Mouse (Mus musculus) myocyte (in vitro differentiated cells): ENCODE data around the gene Slc13a3. TPM values are rescaled to one million over a fixed set of nuclear protein-coding genes. Genes with fewer than 3 reads are reported as not detected.

Experiments used
- H3K27me3 ChIP-seq: one replicate; pipeline ENCODE4 v1.6.1; 2011; ENCODE audit not compliant: control insufficient read depth, insufficient read depth, insufficient read length
- H3K36me3 ChIP-seq: one replicate; pipeline ENCODE4 v1.6.1; 2011; ENCODE audit not compliant: control insufficient read depth, insufficient read depth
- H3K4me2 ChIP-seq: one replicate; pipeline ENCODE4 v1.6.1; 2011; ENCODE audit warnings: low read depth, control low read depth
- H3K4me3 ChIP-seq: one replicate; pipeline ENCODE4 v1.5.1; 2011; ENCODE audit warnings: mild to moderate bottlenecking, control low read depth, moderate library complexity
- H3K79me2 ChIP-seq: one replicate; pipeline ENCODE4 v1.6.1; 2011; ENCODE audit not compliant: control insufficient read depth, insufficient read depth
- H3ac ChIP-seq: one replicate; pipeline ENCODE4 v1.6.1; 2011; ENCODE audit not compliant: control insufficient read depth, insufficient read length
- CEBPB ChIP-seq: IDR thresholded peaks from 2 replicates; pipeline ENCODE4 v1.6.1; 2011; ENCODE audit warnings: mild to moderate bottlenecking, moderate library complexity; ENCODE audit not compliant: poor library complexity, insufficient read depth, severe bottlenecking
- E2F4 ChIP-seq: IDR thresholded peaks from one replicate; pipeline ENCODE4 v1.6.1; 2011; ENCODE audit warnings: mild to moderate bottlenecking, control low read depth, moderate library complexity; ENCODE audit not compliant: insufficient read depth
- MAX ChIP-seq: IDR thresholded peaks from one replicate; pipeline ENCODE4 v1.6.1; 2011; ENCODE audit warnings: low read depth, mild to moderate bottlenecking, control low read depth
- MYOD1 ChIP-seq, 3 experiments: IDR thresholded peaks; one replicate each; pipeline ENCODE4 v1.6.1; 2011; ENCODE audit warnings: control low read depth in 2 of 3, low read depth in 2 of 3, mild to moderate bottlenecking in 2 of 3, moderate library complexity in 1 of 3; ENCODE audit not compliant: insufficient read length in 2 of 3, control insufficient read depth in 1 of 3
- MYOG ChIP-seq, 3 experiments: IDR thresholded peaks; one replicate each; pipeline ENCODE4 v1.6.1; 2011; ENCODE audit warnings: control low read depth in 2 of 3, low read depth in 2 of 3, mild to moderate bottlenecking in 2 of 3; ENCODE audit not compliant: insufficient read length in 2 of 3, control insufficient read depth in 1 of 3, insufficient read depth in 1 of 3
- POLR2A ChIP-seq: IDR thresholded peaks from one replicate; pipeline ENCODE4 v1.6.1; 2011; ENCODE audit warnings: low read depth, mild to moderate bottlenecking, control low read depth, moderate library complexity; ENCODE audit not compliant: insufficient read length
- POLR2AphosphoS2 ChIP-seq: IDR thresholded peaks from one replicate; pipeline ENCODE4 v1.6.1; 2011; ENCODE audit warnings: low read depth, control low read depth; ENCODE audit not compliant: insufficient read length
- REST ChIP-seq: IDR thresholded peaks from one replicate; pipeline ENCODE4 v1.6.1; 2011; ENCODE audit warnings: mild to moderate bottlenecking, control low read depth, moderate library complexity; ENCODE audit not compliant: insufficient read depth, insufficient read length
- SRF ChIP-seq: IDR thresholded peaks from one replicate; pipeline ENCODE4 v1.6.1; 2011; ENCODE audit warnings: low read depth; ENCODE audit not compliant: control insufficient read depth, insufficient read length
- TCF12 ChIP-seq: IDR thresholded peaks from one replicate; pipeline ENCODE4 v1.6.1; 2011; ENCODE audit warnings: mild to moderate bottlenecking, control low read depth; ENCODE audit not compliant: poor library complexity, insufficient read depth, severe bottlenecking
- TCF3 ChIP-seq: IDR thresholded peaks from one replicate; pipeline ENCODE4 v1.6.1; 2011; ENCODE audit warnings: low read depth, control low read depth; ENCODE audit not compliant: insufficient read length
- USF1 ChIP-seq: IDR thresholded peaks from one replicate; pipeline ENCODE4 v1.6.1; 2011; ENCODE audit warnings: low read depth, mild to moderate bottlenecking, control low read depth, moderate library complexity
- polyA plus RNA-seq: library from polyadenylated mRNA; unstranded; fragments of >200 nt; fragmentation: generic; extraction: Trizol; gene quantifications from one replicate; pipeline ENCODE4 v1.2.1, GENCODE M21; 2012; ENCODE audit warnings: missing spikeins

Slc13a3 gene
- polyA plus RNA-seq, 1 experiment: 0.04 TPM

DNA sequence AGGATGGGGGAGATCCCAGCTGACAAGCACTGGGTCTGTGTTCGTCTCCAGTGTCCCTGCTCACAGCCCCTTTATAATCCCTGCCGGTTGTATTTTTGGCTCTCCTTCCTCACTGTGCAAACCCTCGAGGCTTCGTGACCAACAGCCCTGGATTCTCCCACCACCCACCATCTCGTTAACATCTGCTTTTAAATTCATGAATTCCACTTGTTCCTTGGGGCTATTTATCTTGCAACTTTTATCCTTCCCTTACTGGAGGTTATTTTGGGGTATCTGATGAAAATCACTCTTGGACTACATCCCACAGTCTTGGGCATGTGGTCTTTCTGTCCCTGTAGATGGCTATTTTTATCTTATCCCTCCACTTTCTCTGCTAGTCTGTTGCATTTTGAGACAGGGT, 37.4 kb upstream of the Slc13a3 start:
- H3ac ChIP-seq: no peak overlapping the region
- H3K4me2 ChIP-seq: no peak overlapping the region
- peaks cover 34% of the 10 kb centered on the region for H3K27me3 ChIP-seq
- H3K79me2 ChIP-seq: no peaks in the 10 kb centered on the region
- no peaks in the 10 kb centered on the region for H3K36me3 ChIP-seq
- H3K4me3 ChIP-seq: no peak overlapping the region
- TF ChIP-seq SRF (no peak), TCF3 (no peak), TCF12 (no peak), REST (no peak), MYOD1 (IDR thresholded peaks at IDR 0.05; ENCODE audit: control insufficient read depth in 1 of 3, insufficient read length in 2 of 3, low read depth in 2 of 3) (no peak), CEBPB (no peak), POLR2A (no peak), POLR2AphosphoS2 (no peak), E2F4 (no peak), USF1 (no peak)

DNA sequence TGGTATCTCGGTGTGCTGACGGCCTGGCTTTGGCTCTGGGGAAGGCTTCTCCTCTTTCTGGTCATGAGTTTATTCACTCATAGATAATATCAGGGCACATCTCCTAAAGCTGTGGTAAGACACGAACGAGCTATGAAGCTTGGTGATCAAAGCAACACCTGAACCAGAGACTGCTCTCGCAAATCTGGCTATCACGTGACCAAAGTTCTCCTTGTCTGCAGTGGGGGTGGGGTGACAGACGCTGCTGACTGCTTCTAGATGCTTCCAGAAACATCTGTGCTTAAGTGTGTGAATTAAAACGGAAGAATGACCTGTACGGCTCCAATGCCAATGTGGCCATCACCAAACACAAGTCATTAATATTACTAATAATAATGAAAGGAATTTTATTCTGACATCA, 36.7 kb upstream of the Slc13a3 start:
- H3K36me3 ChIP-seq: no peaks in the 10 kb centered on the region
- no peaks in the 10 kb centered on the region for H3K79me2 ChIP-seq
- H3K4me2 ChIP-seq: no peak overlapping the region
- no peak for TF ChIP-seq MYOD1 (IDR thresholded peaks at IDR 0.05; ENCODE audit: control insufficient read depth in 1 of 3, insufficient read length in 2 of 3, low read depth in 2 of 3)
- TF ChIP-seq POLR2A: no peak
- no peak for TF ChIP-seq USF1
- no peak for TF ChIP-seq MAX
- TF ChIP-seq POLR2AphosphoS2: no peak
- no peak for TF ChIP-seq CEBPB
- TF ChIP-seq SRF: no peak
- TF ChIP-seq REST: no peak
- TF ChIP-seq MYOG (IDR thresholded peaks at IDR 0.05; ENCODE audit: control insufficient read depth in 1 of 3, insufficient read depth in 1 of 3, insufficient read length in 2 of 3, low read depth in 2 of 3): no peak
- TF ChIP-seq TCF3: no peak
- no peak for TF ChIP-seq TCF12
- no peak for TF ChIP-seq E2F4
- H3ac ChIP-seq: no peak overlapping the region
- no peak overlapping the region for H3K4me3 ChIP-seq
- H3K27me3 ChIP-seq: peaks cover 34% of the 10 kb centered on the region

DNA sequence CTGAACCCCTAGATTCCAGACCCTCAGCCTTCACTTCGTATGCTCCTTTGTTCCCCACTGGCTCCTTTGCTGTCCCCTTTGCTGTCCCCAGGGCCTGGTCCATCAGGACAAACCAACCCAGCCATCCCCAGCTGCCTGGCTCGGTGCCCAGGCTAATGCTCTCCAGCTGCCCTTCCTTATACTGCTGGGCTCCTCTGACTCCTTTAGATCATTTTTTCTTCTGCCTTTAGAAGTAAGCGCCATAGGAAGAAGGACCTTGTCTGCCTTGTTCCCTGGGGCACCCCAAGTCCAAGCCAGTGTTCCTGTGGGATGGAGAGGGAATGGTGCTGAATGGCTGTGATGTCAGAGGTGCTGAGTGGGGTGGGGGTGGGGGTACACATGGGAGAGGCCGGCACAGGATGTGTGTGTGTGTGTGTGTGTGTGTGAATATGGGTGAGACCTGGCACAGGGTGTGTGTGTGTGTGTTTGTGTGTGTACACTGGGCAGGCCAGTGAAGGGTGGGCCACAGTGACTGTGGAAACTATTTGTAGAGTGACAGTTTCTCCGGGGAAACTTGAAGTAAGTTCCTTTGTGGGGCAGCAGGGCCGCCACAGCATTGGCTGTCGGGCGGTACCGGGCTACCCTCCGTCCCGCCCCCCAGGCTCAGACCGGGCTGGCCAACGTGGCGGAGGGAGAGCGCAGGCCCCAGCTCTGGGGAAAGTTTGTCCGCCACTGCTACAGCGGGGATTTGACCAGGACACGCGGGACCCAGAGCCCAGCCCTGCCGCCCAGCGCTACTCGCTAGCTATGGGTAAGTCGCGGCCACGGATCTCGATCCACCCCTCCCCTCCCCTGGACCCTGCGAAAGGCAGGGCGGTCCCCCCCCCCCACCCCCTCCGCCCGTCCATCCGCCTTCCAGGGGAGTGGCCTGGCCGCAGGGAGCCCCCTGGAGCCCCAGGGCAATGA, 30.5 kb upstream of the Slc13a3 start, which contains the start of gene Slc2a10:
TSS of gene Slc2a10 (plus strand) at position 529 of the 945 bp plus-strand sequence.
- Histone ChIP-seq H3K4me3 (no peak within 1 kb of the TSS), H3K4me2 (no peak within 1 kb of the TSS), H3K36me3 (no peaks in the 10 kb centered on the region), H3K27me3 (peaks cover 38% of the 10 kb centered on the region), H3ac (no peak within 1 kb of the TSS), H3K79me2 (no peaks in the 10 kb centered on the region)
- TF ChIP-seq MYOG (IDR thresholded peaks at IDR 0.05; ENCODE audit: control insufficient read depth in 1 of 3, insufficient read depth in 1 of 3, insufficient read length in 2 of 3, low read depth in 2 of 3) (no peak), POLR2A (no peak), TCF12 (no peak), REST (no peak), SRF (no peak)

DNA sequence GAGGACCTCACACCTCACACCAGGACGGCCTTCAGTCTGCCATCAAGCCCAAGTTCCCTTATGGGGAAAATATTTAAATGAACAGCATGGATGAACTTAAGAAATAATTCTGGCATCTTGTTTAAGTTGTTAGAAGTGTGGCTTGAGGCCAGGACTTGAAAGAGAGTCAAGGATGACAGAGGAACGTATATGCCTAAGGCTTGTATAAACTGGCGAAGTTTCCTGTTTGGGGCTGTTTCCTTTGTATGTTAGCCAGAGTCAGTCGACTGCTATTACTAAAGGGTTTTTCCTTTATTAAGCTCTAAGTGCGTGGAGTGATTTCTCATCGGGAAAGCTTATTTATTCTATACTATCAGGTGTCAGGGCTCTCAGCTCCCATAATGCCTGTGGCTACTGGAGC, 25.8 kb upstream of the Slc13a3 start:
- H3K79me2 ChIP-seq: no peaks in the 10 kb centered on the region
- no peak overlapping the region for H3K4me2 ChIP-seq
- H3ac ChIP-seq: no peak overlapping the region
- TF ChIP-seq REST (no peak), MYOG (IDR thresholded peaks at IDR 0.05; ENCODE audit: control insufficient read depth in 1 of 3, insufficient read depth in 1 of 3, insufficient read length in 2 of 3, low read depth in 2 of 3) (no peak), TCF3 (no peak), MYOD1 (IDR thresholded peaks at IDR 0.05; ENCODE audit: control insufficient read depth in 1 of 3, insufficient read length in 2 of 3, low read depth in 2 of 3) (no peak)
- peaks cover 15% of the 10 kb centered on the region for H3K27me3 ChIP-seq
- H3K4me3 ChIP-seq: no peak overlapping the region
- H3K36me3 ChIP-seq: no peaks in the 10 kb centered on the region

DNA sequence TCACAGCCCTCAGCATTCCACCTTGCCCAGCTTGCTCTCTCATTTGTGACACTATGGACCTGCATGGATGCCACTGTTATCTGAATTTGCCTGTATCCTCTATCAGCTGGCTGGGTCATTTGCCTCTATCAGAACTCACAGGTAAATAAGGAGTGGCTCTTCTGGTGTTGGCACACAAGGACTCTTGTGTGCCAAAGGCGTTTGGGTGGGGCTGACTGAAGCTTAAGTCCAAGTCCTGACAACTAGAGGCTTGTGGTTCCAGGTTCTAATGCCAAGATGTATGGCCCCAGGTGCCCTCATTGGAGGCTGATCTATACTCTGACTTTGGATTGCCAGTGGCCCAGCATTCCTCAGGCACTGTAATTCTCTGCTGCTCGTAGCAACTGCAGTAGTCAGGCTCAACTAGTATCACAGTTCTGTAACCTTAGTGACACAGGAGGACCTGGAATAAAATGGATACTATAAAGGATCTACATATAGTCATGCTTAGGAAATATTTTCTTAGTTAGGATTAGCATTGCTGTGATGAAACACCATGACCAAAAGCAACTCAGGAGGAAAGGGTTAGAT, 24.8 kb upstream of the Slc13a3 start:
- H3K4me3 ChIP-seq: no peak overlapping the region
- no peaks in the 10 kb centered on the region for H3K79me2 ChIP-seq
- TF ChIP-seq SRF (no peak), USF1 (no peak), TCF3 (no peak), POLR2AphosphoS2 (no peak), E2F4 (no peak), MYOD1 (IDR thresholded peaks at IDR 0.05; ENCODE audit: control insufficient read depth in 1 of 3, insufficient read length in 2 of 3, low read depth in 2 of 3) (no peak), MYOG (IDR thresholded peaks at IDR 0.05; ENCODE audit: control insufficient read depth in 1 of 3, insufficient read depth in 1 of 3, insufficient read length in 2 of 3, low read depth in 2 of 3) (no peak), TCF12 (no peak), MAX (no peak), REST (no peak), CEBPB (no peak), POLR2A (no peak)
- no peak overlapping the region for H3ac ChIP-seq
- no peak overlapping the region for H3K4me2 ChIP-seq
- no peaks in the 10 kb centered on the region for H3K36me3 ChIP-seq
- H3K27me3 ChIP-seq: peaks cover 6% of the 10 kb centered on the region
